Mouse (Mus musculus) layer of hippocampus, adult 2 months (tissue): ENCODE measurements around the gene Mea1. TPM values are rescaled to one million over a fixed set of nuclear protein-coding genes. Genes with fewer than 3 reads are reported as not detected.

Source experiments
- DNase-seq, 2 experiments: peaks; one replicate each; pipeline ENCODE4 v3.0.0; 2022; ENCODE audit warnings: low spot score in 2 of 2
- H3K27ac ChIP-seq: fragments of 200-600 bp; 2 replicates; pipeline ENCODE4 v1.8.1; 2022
- H3K4me3 ChIP-seq: fragments of 200-600 bp; 2 replicates; pipeline ENCODE4 v1.8.1; 2022; ENCODE audit warnings: mild to moderate bottlenecking
- CTCF ChIP-seq: fragments of 200-600 bp; conservative IDR thresholded peaks from 2 replicates; pipeline ENCODE4 v1.8.1; 2022; ENCODE audit warnings: antibody characterized with exemption, mild to moderate bottlenecking, moderate library complexity
- total RNA-seq, 2 experiments: library from RNA; stranded (reverse); gene quantifications; 2 replicates each; pipeline ENCODE4 v1.2.3; 2021

Mea1 gene
- total RNA-seq, 2 experiments from 2014 or later = 99.8 to 104 TPM

DNA sequence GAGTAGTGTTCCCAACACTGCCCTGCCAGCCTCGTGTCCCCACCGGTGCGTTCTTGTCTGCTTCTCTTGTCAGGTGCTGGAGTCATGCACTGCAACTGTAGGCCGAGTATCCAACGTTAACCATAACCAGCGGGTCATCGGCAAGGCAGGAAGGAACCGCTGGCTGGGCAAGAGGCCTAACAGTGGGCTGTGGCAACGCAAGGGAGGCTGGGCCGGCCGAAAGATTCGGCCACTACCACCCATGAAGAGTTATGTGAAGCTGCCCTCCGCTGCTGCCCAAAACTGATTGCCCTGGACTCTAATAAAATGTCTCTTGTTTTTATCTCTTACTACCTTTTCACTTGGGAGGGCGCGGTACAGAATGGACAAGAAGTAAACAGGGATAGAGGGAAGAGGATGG, 28.8 kb upstream of the Mea1 start:
- Histone ChIP-seq H3K4me3 (peak overlapping the region; percentile 87), H3K27ac (peak overlapping the region; percentile 92)
- no peak for TF ChIP-seq CTCF
- no peak for DNase-seq

DNA sequence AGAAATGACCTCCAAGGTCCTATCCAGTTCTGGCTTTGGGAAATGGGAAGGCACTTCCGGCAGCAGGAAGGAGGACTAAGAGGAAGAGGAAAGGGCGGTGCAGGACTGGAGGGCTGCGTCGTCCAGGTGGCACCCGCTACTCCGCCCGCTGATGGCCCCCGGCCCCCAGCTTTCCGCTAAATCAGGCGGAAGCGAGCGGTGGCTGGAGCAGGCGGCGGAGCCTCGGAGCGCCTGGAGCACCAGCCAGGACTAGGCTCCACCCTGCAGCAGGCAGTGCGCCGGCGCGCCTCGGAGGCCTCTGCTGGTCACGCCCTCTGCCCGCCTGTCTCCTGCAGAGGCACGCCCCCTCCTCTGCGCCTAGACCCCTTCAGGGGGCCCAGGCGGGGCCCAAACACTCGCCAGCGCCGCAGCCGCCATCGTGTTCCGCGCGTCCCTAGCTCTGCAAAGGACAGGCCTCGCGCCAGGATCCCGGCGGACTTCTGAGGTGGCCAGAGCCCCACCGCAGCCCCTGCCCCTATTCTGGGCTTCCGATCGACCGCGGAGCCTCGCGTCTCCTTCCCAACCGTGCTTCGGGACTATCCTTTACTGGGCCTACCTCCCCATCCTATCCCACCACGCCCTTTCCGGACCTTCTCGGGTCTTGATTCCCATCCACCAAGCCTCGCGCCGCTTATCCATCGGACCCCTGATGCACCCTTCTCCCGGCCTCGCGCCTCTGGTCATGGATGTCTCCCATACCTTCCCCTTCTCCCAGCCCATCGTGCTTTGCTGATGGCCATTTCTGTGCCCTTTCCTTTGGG, 28.2 kb upstream of the Mea1 start, which contains the start of gene Cul7:
TSS of gene Cul7 (plus strand) at position 106 of the 800 bp plus-strand sequence.
- H3K4me3 ChIP-seq = peak within 1 kb of the TSS; percentile 87
- H3K27ac ChIP-seq = peak within 1 kb of the TSS; percentile 92
- DNase-seq = peak; percentile 88 to 93
- no peak; the same call in 1 of the 2 replicates for TF ChIP-seq CTCF

DNA sequence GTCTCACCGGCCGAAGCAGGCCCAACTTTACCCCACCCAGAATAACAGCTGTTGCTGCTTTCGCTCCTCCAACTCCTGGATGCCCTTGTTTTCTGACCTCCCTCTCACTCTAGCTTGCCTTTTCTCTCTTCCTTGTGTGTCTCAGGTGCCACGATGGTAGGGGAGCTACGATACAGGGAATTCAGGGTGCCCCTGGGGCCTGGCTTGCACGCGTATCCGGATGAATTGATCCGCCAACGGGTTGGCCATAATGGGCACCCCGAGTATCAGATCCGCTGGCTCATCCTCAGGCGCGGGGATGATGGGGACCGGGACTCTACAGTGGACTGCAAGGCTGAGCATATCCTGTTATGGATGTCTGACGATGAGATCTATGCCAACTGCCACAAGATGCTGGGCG, 27.3 kb upstream of the Mea1 start:
- peak overlapping the region; percentile 92; the same call in 1 of the 2 replicates for H3K27ac ChIP-seq
- no peak for DNase-seq
- peak overlapping the region; percentile 87 for H3K4me3 ChIP-seq
- TF ChIP-seq CTCF = no peak

DNA sequence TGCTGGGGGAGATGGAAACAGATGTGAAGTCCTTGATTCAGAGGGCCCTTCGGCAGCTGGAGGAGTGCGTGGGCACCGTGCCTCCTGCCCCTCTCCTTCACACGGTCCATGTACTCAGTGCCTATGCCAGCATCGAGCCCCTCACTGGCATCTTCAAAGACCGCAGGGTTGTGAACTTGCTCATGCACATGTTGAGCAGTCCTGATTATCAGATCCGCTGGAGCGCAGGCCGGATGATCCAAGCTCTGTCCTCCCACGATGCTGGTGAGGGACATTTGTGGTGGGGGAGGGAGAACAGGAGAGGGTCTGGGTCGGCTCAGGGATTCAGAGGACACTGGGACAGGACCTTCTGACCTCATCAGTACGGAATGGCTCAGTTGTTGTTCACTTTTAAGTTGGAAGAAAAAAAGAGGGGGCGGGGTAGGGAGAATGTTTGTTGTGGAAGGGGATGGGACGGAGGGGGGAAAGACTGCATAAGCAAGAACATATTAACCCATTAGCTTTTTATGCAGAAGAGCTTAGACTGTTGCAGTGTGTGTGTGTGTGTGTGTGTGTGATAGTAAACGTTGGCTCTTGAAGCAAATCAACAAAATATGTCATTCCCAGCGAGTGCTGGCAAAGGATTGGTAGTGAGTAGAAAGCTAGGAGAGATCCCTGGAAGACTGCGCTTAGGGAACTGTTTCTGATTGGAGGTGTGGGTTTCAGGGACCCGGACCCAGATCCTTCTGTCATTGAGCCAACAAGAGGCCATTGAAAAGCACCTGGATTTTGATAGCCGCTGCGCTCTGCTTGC, 26.6 kb upstream of the Mea1 start:
- DNase-seq = peak in 1 of 2 experiments; percentile 53
- TF ChIP-seq CTCF = no peak
- peak overlapping the region; percentile 87; the same call in 1 of the 2 replicates for H3K4me3 ChIP-seq
- H3K27ac ChIP-seq = no peak overlapping the region

DNA sequence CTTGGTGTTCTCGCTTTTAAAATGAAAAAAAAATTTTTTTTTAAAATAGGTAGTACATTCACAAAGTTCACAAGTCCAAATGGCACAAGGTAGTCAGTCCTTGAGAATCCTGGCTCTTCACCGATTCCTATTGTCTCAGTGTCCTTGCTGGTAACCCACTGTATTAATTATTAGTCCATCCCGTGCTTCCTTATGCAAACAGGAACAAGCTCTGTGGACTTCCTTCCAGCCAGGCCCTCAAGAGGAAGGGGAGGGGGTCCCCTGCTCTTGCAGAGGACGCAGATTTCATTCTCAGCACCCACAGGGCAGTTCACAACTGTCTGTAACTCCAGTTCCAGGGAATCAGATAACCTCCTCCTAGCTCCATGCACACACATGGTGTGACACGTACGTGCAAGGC, 22.5 kb upstream of the Mea1 start:
- no peak for DNase-seq
- H3K27ac ChIP-seq = no peak overlapping the region
- TF ChIP-seq CTCF = no peak
- H3K4me3 ChIP-seq = no peak overlapping the region

DNA sequence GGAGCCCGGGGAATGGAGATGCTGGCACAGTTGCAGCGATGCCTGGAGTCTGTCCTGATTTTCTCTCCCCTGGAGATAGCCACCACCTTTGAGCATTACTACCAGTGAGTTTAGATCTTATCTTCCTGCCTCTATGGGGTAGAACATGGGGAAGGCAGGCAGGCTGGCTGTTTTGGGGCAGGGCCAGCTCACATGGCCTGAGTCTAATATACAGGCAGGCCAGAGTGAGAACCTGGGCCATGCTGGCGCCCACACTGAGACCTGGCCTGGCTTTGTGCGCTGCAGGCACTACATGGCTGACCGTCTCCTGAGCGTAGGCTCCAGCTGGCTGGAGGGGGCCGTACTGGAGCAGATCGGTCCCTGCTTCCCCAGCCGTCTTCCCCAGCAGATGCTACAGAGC, 17.2 kb upstream of the Mea1 start:
- H3K4me3 ChIP-seq = no peak overlapping the region
- H3K27ac ChIP-seq = no peak overlapping the region
- DNase-seq = no peak
- no peak for TF ChIP-seq CTCF

DNA sequence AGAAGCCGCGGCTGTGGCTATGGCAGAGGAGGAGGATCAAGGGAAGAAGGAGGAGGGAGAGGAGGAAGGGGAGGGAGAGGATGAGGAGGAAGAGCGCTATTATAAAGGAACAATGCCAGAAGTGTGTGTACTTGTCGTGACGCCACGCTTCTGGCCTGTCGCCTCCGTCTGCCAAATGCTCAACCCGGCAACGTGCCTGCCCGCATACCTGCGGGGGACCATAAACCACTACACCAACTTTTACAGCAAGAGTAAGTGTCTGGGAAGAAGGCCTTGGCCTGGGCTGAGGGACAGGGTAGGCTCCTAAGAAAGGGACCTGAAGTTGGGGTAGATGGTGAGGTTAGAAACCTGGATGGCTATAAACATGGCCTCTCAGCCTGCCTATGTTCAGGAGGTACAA, 16.6 kb upstream of the Mea1 start:
- TF ChIP-seq CTCF = no peak
- Histone ChIP-seq H3K27ac (no peak overlapping the region), H3K4me3 (no peak overlapping the region)
- DNase-seq = no peak

DNA sequence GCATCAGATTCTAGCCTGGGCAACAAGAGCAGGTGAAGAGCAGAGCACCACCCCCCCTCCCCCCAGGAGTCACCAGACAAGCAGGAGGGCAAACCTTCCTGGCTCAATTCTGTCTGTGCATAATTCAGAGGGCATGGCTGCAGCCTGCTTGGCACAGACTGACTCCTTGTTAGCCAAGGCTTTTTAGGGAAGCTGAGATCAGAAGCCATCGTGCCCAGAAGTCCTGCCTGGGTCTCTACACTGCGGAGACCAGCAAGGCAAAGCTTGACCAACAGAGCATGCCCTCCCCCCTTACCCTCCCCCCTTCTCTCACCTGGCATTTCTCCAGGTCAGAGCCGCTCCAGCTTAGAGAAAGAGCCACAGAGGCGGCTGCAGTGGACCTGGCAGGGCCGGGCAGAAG, 15.9 kb upstream of the Mea1 start:
- no peak for TF ChIP-seq CTCF
- DNase-seq = no peak
- no peak overlapping the region for H3K4me3 ChIP-seq
- H3K27ac ChIP-seq = no peak overlapping the region

DNA sequence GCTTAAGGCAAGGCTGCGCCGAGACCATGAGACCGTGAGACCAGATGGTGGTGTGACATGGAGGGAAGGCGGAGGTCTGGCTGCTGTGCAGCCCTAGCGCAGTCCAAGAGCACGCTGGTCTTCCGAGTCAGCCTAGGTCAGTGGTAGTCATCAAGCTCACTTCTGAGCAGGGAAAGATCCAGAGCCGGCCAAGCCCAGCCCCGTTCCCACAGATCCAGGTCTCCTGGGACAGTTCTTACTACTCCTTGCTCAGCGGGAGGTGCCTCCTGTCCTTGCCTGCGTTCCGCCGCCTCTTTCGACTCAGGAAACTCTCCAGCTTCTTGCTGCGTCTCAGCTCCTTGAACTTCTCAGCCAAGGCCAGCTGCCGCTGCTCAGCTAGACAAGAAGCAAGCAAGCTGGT, 10.9 kb upstream of the Mea1 start:
- no peak for DNase-seq
- Histone ChIP-seq H3K27ac (no peak overlapping the region), H3K4me3 (no peak overlapping the region)
- no peak for TF ChIP-seq CTCF

DNA sequence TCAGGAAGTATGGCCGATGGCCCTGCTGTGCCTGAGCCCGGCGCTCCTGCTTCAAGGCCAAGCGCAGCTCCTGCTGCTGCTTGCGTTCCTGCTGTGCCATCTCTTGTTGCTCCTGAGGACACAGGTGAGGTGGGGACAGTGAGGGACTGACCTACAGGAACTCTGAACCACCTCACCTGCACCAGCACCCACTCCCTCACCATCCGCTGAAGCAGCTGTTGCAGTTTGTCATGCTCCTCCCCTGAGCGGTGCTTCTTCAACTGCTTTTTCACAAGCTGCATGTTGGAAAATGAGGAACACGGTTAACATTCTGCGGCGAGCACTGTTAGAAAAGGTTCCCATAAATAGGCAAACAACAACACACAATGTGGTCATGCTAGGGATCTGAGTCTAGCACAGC, 8.7 kb upstream of the Mea1 start:
- DNase-seq = no peak
- no peak for TF ChIP-seq CTCF
- no peak overlapping the region for H3K4me3 ChIP-seq
- no peak overlapping the region for H3K27ac ChIP-seq

DNA sequence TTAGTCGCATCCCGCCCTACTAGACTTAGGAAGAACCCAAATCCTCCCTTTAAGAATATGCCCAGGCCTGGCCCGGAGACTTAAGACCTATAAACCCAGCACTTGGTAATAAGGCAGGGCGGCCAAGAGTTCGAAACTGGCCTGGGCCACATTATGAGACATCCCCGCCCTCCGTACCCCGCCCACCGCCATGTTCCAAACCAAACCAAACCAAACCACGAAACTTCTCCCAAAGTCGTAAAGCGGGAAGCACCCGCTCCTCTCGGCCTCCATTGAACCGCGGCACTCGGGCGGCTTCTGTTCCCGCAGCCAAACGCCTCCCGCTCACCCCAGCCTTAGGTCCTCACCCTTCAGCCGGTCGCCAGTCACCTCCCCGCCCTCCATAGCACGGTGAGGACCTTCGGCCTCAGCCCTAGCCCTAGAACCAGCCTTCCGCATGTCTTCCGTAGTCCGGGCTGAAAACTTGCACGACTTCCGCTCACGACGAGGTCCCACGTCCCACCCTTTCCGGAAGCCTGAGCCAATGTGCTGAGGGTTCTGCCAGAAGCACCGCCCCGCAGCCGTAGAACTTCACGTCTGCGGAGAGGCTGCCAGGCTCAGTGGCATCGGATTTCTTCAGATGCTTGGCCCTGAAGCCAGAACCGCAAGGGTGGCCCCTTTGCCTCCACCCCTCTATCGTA, 4.6 kb upstream of the Mea1 start, which contains the start of gene Rrp36:
TSS of gene Rrp36 (minus strand) at position 503 of the 680 bp plus-strand sequence.
- peak within 1 kb of the TSS; percentile 95 for H3K4me3 ChIP-seq
- no peak for TF ChIP-seq CTCF
- peak; percentile 94 for DNase-seq
- H3K27ac ChIP-seq = peak within 1 kb of the TSS; percentile 82

DNA sequence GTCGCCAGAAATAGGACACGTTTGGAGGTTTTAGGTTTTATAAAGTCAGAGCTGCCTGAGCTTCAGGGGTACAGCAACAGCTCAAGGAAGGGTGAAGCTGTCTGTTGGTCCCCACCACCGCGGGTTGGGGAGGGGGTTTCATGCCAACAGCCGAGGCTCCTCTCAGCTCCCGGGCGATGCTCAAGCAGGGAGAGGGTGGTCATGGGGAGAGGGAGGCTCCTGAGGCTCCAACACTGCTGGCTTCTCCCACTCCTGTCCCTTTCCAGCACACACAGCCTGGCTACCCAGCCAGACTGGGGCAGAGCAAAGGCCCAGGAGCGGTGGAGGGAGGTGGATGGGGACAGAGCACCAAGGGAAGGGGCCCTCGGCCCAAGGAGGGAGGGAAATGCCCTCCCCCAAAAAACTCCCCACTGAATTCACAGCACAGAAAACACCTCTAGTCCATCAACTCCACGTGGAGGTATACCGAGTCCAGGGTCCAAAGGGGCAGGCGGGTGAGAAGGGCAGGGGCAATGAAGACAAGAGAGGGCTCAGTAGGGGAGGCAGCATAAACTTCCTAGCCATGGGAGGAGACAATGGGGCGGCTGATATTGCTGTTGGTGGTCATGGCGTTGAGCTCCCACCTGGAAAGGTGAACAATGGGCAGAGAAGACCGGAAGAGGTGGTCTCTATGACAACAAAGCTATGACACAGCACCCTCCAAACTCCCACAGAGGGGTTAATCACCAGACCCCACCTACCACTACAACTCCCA, 3.9 kb upstream of the Mea1 start:
- peak overlapping the region; percentile 95 for H3K4me3 ChIP-seq

DNA sequence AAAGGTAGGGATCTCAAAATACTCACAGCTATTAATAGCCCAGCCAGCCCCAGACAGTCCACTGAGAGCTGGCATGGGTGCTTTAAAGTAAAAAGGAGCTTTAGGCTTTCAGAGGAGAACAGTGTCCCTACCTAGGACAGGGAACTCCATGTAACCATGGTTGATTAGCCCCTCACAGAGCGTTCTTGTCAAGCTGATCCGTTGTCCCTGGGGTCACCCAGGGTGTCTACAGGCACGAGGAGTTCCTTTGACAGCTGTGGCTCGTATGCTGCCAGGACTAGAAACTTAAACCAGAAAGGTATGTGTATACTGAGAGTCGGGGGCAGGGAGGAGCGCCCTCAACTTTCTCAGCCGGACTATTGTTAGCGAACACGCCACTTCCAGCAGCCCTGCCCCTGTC, 318 bp downstream of the Mea1 start:
- H3K4me3 ChIP-seq = peak overlapping the region; percentile 78
- no peak for TF ChIP-seq CTCF
- peak overlapping the region; percentile 94; the same call in 1 of the 2 replicates for H3K27ac ChIP-seq
- no peak for DNase-seq

More for the DNA sequence above, 3.9 kb upstream of the Mea1 start:
- no peak for DNase-seq
- peak overlapping the region; percentile 82 for H3K27ac ChIP-seq
- no peak for TF ChIP-seq CTCF
